Mouse (Mus musculus) lung, postnatal 36 days (tissue): ENCODE results near the gene Mettl16.

Experiments used
- DNase-seq: peaks from one replicate; pipeline ENCODE4 v3.0.0; 2022; ENCODE audit warnings: mixed read lengths

The Mettl16 gene

DNA sequence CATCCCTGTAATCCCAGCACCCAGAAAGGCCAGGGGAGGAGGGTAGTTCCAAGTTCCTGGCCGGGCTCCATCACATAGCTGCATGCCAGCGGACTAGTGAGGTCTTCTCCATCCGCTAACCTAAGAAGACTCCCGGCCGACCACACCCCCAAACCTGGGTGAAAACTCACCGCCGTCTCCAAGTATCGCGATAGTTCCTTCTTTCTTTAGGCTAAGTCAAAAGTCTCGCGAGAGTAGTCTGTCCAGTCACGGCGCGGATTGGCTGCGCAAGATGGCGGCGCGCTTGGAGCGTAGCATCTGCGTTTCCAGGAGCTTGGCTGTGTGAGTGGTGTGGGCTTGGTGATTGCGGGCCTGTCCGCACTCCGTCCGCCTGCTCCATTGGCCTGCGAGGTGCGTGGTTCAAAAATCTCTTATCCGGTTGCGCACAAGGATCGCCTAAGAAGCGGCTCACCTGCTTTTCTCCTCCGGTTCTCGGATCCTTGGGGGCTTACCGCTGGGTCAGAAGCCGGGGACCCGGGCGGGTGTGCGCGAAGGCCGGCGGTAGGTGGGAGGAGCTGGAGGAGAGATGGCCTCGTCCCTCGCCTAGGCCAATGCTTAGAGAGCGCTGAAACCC is at the start of gene Mettl16:
Gene Mettl16, plus strand, starts transcription at position 236 of the 613 bp plus-strand sequence.
- peak; percentile 97 for DNase-seq

DNA sequence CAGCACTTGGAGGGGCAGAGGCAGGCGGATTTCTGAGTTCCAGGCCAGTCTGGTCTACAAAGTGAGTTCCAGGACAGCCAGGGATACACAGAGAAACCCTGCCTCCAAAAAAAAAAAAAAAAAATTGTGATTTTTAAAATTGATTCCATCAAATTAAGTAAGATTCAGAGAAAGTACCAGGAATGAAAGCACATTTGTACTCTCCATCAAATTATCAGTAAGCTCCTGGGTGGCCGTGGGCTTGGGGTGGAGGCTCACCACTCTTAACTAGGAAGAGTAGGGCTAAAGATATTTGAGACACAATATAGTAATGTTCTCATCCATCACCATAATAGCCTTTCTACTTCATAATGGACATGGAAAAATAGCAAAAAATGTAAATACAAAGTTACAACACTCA is 49.5 kb upstream of the Mettl16 start:
- DNase-seq, result no peak

DNA sequence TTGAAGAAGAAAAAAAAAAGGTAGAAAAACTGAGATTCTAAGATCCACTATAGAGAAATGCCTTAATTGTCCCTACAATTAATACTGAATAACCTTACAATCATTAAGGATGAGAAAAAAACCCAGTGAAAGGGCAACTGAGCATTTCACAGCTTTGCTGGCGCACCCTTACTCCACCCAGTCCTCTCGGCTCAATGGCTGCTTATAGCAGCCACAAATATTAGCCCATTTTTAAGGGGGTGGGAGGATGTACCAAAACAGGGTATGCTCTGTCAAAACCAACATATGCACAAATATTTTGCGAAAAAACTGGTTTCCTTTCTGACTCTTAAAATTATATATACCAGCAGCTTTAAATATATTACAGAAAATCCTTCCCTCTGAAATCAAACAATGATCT is 48.7 kb upstream of the Mettl16 start:
- no peak for DNase-seq

DNA sequence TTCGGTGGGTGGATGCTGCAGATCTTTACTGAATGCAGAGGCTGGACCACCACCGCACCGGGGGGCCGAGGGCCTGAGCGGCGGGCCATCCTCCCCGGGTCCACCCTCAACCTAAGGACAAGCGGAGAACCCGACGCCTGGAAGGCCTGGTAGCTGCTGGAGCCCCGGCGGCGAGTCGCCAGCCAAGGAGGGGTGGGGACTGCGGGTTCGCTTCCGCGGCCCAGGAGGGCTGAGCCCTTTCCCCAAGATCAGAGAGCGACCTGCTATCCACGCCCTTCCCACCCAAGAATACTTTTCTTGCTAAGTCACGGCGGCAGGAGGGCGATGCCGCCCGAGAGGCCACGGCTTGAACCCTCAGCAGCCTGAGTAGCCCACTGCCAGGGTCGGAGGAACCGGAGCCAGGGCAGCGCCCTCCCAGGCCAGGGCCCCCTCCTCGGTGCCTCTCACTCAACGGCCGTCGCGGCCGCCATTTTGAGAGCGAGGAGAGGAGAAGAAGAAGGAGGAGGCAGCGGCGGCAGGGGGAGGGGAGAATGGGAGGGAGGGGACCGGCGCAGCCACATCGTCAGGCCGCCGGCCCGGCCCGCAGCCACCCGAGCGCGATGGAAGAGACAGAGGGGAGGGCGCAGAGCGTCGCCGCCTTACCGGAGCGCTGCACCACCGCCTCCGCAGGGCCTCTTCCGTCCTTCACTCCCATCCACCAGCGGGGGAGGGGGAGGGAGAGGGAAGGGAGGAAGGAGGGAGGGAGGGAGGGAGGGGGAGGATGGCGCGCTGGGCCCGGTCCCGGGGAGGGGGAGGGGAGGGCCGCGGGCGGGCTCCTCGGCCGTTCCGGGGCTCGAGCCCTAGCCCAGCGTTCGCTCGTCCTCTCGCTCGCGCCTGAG is 47.0 kb upstream of the Mettl16 start:
- DNase-seq, result peak; percentile 86

DNA sequence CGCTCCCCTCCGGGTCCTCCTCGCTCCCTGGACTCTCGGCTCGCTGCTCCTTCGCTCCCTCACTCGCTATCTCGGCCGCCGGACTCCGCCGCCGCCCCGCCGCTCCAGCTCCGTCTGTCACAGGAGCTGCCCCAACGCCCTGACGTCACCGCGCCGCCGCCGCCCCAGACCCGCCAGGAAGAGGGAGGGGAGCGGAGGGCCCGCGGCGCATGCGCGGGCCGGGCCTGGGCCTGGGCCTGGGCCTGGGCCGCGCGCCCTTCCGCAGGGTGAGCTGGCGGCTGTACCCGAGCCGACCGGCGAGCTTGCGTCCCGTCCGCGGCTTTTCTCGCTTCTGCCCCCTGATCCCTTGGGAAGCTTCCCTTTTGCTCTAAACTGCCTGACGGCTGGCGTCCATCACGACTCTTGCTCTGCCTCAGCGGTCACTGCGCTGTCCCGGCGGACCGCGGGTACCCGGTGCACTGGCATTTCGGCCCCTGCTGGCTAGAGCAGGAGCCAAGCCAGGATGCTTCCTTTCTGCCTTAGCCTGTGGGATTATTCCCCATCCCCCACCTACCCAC is 46.3 kb upstream of the Mettl16 start, which contains the start of gene Pafah1b1:
Gene Pafah1b1, minus strand, starts transcription at position 436 of the 557 bp plus-strand sequence.
- peak; percentile 96 for DNase-seq

DNA sequence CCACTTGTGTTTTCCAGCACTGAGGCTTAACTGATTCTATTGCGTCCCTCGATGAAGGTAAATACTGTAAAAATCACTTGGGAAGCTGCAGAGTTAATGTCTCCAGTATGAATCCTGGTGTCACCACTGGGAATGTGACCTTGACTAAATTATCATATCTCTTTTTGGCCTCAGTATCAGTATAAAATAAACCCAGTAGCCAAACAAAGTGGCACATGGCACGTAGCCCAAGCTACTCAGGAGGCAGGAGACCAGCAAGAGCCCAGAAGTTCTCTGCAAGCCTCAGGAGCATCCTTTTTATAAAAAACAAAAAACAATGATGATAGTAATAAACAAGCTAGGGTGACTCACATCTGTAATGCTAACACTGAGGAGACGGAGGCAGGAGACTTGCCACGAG is 45.4 kb upstream of the Mettl16 start:
- DNase-seq, result peak; percentile 24

DNA sequence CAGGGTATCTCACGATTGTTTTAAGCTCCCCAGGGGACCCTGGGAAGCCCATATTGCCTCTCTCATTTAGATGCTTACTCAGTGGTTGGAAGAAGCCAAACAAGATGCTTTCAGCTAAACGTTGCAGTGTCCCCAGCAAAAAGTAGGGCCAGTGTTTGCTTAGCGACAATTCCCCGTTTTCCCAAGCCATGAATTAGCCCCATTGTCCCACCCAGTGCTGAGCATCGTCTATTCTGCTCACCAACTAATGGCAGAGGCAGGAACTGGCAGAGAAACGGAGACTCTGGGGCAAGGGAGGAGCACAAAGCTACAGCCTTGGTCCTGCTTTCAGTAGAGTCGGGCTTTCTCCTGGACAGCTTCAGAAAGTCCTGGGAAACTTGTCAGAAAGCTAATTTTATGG is 35.7 kb upstream of the Mettl16 start:
- no peak for DNase-seq

DNA sequence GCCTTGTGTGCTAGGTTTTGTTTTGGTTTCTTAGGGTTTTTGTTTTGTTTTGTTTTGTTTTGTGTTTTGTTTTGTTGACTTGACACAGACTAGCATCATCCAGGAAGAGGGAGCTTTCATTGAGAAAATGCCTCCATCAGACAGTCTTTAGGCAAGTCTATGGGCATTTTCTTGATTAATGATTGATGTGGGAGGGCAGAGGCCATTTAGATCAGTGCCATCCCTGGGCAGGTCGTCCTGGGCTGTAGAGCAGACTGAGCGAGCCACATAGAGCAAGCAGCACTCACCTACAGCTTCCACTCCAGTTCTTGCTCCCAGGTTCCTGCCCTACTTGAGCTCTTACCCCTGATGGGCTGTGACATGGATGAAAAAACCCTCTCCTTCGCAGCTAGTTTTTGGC is 32.8 kb upstream of the Mettl16 start:
- DNase-seq, result no peak

DNA sequence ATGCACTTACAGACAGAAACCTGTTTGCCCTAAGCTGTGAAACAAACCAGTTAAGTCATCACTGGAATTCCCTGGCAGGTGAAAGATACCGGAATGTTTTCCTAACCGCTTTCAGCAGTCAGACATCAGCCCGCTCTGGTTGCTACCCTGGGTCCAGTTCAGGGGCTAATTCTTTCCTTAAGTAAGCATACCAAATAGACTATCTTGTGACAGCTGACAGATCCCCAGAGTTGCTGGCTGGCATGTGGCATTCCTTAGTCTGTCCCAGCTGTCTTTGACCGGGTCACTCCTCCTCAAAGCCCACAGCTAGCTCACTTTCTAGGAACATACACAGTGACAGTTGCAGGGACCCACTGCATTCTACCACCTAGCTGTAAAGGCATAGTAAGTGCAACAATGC is 22.6 kb upstream of the Mettl16 start:
- peak; percentile 8 for DNase-seq

DNA sequence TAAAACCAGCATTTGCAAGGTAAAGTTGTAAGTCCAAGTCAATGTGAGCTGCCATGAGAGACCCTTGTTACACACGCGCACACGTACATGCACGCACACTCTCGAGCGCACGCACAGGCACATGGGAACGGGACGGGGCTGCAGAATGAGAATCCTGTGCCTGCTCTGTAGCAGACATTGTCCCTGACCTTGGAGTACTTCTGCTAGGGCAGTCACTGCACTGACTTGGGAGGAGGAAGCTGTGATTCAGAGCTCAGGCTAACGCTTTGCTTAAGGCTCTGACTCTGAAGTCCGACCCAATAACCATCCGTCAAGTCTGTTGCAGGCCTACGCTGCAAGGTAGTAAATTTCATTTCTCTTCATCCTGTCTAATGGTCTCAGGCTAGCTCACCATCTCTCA is 21.4 kb upstream of the Mettl16 start:
- DNase-seq, result no peak

DNA sequence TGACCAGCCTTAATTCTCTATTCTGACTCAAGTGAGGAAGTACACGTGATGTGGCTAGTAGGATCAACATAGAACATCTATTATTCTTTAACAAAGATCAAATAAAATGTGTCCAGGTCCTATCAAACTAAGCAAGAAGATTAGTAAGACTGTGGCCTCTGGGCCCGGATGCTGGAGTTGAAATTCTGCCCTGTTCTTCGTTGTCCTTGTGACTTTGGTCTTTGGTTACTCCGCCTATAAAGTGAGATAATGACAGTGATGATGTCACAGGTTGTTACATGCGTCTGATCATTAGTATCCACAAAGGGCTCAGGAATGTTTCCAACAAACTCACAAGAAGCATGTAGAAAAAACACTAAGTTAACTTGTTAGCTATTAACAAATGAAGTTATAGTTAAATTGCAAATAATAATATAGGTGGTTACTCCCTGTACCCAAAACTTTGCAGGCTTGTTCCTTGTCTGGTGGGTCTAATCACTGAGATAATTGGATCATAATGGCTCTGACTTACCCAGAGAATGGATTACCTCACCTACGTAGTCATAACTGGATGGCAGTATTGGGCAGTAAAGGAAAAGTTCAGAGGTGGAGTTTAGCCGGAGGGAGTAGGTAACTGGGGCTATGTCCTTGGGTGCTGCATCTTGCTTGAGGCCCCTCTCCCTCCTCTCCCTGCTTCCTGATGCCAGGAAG is 19.8 kb upstream of the Mettl16 start:
- DNase-seq, result no peak

DNA sequence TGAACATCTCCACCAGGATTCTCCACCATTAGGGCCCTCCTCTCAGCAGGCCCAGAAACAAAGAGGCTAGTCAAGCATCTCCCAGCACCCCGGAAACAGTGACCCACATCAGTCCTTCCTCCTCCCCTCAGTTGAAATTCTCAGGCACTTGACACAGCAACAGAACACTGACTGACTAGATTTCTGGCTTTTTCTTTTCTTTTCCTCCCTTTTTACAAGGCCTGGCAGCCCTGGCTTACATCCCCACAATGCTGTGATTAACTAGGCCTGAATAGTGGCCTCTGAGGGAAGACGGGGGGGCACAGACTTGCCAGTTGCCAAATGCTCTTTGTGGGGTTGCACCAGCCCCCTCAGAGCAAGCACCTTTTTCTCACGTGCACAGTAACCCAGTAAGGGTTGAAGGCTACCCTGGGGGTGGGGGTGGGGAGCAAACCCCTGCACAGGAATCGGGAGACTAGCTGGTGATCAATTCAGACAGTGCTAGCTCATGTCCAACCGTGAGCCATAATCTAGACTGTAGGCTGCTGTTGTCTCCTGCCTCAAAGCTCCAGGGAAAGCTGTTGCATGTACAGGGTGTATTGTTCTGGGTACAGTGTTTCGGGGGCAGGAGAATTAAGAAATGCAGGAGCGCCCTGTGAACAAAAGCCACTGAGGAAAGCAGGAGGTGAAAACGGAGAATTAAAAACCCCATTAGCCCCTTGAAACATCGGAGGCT is 19.1 kb upstream of the Mettl16 start:
- DNase-seq, result no peak

DNA sequence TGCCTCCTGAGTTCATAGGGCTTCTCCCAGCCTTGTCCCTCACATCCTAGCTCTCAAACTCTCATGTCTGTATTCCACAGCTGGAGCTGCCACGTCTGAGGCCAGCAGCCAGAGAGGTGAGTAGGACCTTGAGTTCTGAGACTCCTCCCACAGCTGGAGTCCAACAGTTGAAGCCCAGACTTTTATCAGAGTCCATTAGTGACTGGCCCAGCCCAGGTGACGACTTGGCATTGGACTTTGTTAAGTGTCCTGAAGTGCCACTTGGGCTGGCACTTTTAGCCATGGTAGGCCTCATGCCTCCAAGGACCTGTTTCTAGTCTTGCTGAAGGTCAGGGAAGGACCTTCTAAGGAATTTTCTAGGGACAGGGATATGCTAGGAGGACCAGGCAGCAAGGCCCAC is 14.0 kb upstream of the Mettl16 start:
- peak; percentile 89 for DNase-seq

DNA sequence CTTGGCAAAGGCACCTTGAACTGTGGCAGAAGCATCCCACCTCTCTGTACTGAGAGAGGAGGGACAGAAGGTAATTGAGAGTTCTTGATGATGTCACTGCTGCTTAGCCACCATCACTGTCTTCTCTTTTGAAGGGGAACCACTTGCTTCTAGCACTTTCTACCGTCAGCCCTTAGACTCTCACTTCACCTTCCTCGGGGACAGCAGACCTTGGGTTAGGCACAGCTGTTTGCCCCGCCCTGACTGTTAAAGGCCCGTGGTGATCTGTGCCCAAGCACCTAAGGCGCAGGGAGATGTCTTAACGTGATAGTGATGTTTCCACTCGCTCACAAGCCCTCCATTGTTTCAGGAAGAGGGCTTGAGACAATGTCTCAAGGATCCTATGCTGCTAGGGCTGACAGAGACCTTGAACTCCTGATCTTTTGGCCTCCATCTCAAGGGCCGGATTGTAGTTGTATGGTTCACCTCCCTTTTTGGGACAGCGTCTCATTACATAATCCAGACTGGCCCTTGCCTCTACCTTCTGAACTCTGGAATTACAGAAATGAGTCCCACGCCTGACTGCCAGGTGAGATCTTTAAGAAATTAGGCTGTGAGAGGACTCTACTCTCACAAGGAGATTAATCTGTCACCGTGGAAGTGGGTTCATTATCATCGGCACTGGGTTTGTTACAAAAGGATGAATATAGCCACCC is 9.5 kb upstream of the Mettl16 start:
- no peak for DNase-seq

DNA sequence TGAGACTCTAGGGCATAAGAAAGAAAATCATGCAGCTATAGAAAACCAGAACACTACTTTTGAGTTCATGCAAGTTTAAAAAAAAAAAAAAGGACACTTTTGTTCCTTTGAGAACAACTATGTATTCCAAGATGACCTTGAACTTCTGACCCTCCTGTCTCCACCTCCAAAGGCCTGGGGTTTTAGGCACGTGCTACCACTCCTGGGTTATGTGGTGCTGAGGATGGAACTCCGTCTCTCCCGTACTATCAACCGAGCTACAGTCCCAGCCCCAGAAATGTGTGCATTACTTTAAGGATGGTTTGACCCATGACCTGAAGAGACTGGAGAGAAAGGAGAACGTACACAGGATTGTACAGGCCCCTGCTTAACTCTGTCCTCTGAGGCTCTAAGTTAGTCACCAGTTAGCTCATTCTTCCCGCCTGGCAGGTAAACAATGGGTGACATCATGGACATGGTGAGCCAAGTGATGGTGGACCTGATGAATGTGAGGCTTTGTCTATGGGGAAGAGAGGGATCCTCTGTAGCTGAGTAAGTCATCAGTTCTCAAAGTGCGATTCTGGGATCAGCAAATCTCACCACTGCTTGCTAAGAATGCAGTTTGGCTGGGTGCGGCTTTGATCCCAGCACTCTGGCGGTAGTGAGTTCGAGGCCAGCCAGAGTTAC is 6.5 kb upstream of the Mettl16 start:
- DNase-seq, result no peak

DNA sequence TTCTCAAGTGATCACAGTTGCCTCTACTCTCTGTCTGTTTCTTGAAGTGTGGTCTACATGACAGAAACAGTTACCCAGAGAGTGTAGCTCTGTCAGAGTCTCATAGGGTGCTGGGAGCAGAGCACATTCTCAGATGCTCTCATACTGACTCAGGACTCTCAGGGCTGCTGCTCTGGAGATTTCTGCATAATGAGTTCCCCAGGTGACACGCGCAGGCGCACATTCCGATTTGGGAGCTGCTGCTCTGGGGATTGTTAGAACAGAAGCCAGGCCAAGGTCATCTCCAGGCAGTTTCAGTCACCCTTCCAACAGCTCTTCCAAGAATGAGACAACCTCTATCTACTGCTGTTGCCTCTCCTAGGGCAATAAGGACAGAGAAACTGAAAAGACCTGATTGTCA is 3.2 kb upstream of the Mettl16 start:
- DNase-seq, result no peak

DNA sequence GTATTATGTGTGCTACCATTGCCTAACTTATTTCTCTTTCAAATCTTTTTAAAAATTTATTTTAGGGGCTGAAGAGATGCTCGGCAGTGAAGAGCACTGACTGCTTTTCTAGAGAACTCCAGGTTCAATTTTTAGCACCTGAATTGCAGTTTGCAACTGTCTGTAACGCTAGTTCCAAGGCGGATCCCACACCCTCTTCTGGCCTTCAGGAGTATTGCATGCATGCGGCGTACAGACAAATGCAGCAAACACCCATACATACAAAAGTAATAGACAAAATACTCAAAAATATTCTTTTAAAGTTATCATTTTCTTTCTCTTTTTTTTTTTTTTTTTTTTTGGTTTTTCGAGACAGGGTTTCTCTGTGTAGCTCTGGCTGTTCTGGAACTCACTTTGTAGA is 2.6 kb upstream of the Mettl16 start:
- peak; percentile 70 for DNase-seq

DNA sequence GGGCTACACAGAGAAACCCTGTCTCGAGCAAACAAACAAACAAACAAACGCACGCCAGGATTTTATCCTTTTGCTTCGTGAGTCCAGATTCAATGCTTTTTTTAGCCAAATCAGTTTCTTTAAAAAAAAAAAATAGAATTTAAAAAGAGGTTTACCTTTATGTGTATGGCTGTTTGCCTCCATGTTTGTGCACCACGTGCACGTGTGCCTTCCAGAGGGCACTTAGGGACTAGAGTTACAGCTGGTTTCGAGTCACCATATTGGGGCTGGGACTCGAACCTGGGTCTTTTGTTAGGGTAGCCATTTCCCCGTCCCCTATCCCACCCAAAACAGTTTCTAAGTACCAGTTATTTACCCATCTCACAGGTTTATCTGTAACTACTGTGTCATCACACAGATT is 593 bp upstream of the Mettl16 start:
- DNase-seq, result no peak

DNA sequence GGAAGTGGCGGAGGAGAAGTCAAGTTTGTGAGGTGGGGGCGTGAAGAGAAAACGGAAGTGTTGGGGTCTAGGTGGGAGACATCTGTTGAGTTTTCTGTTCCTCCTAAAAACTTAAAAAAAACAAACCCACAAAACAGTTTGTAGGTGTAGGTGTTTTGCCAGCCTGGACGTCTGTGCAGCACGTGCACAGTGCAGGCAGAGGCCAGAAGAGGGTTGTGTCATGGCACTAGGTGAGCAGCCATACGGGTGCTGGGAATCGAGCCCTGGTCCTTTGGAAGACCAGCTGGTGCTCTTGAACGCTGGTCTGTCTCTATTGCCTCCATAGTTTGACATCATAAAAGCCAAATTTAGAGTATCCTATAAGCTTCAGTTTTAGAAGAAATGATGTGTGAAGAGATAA is 604 bp downstream of the Mettl16 start:
- no peak for DNase-seq

DNA sequence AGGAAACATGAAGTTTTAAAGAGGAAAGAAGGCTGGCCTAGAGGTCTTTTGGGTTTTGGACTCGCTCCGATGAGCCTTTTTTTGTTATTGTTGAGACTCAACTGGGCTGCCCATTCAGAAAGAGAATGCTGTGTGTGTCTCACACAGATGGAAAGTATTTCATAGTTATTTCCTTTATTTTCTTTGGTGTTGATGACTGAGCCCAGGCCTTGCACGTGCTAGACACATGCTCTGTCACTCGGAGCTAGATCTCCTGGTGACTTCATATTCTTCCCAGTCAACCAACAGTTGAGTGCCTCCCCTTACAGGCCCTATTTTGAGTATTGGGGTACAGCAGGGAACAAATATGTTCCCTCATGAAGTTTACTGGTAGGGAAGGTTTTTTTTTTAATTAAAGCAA is 1.0 kb downstream of the Mettl16 start:
- DNase-seq, result no peak

DNA sequence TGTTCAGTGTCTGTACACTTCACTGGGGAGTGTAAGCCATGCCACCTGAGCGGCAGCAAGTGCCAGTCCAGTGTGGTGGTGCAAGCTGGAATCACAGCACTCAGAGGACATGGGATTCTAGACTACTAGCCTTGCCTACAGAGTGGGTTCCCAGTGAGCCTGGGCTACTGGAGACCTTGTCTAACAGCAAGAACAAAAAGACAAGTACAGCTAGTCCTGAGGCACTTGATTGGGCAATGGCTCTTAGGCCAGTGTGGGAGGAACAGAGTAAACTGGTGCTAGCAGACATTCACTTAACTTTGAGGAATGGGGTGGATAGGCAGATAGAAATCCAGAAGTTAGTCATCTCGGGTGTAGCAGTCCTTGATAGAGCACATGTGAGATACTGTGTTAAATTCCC is 1.8 kb downstream of the Mettl16 start:
- DNase-seq, result no peak

DNA sequence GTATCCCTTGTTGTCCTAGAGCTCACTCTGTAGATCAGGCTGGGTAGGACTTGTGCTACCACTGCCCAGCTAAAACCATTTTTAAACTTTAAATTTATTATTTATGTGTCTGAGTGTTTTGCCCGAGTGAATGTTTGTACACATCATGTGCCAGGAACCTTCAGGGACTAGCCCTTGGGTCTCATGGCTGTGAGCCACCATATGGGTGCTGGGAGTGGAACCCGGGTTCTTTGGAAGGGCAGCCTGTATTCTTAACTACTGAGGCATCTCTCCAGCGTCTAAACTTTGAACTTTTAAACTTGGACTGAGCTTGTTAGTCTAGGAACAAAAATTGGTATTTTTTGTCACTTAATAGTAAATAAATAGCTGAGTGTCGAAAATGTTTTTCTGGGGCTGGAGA is 22.2 kb downstream of the Mettl16 start:
- no peak for DNase-seq
